Mouse (Mus musculus) lung, adult 2 months (tissue): ENCODE measurements at regions not wholly inside any gene's neighbourhood (a gene's known extent, or its start where the extent isn't known, plus 50 kb on each side); places are given as distances from the start of the nearest gene placed in this dataset.

ENCODE experiments used
- CTCF ChIP-seq: fragments of 200-500 bp; IDR thresholded peaks from 2 replicates; pipeline ENCODE4 v1.5.1; 2011; ENCODE audit warnings: mild to moderate bottlenecking, low read length, control low read depth; ENCODE audit not compliant: insufficient read depth
- POLR2A ChIP-seq: fragments of 200-500 bp; IDR thresholded peaks from 2 replicates; pipeline ENCODE4 v1.6.1; 2011; ENCODE audit warnings: low read depth, mild to moderate bottlenecking, control low read depth, low read length, borderline replicate concordance; ENCODE audit errors: extremely low read depth

- TF ChIP-seq POLR2A (no peak), CTCF (no peak)
Observed at GRCm38 (mm10) chr6:147686927-147687326, 211.3 kb downstream of the Ccdc91 start.
